Mouse (Mus musculus): ENCODE measurements around the gene Peli2.
A peak's percentile ranks its signal among the peaks of the same experiment; 100 is the strongest.

Peli2 gene

GRCm38 (mm10) chr14:48190946-48191345 lies 70.3 kb downstream of the Peli2 start:
- ATAC-seq (ENCODE audit: low TSS enrichment), result no peak

- ATAC-seq (ENCODE audit: low TSS enrichment), result no peak
These were observed 71.3 kb downstream of the Peli2 start for GRCm38 (mm10) chr14:48191925-48192324.

- no peak for ATAC-seq (ENCODE audit: low TSS enrichment)
These were observed 76.2 kb downstream of the Peli2 start for GRCm38 (mm10) chr14:48196804-48197203.

- no peak for ATAC-seq (ENCODE audit: low TSS enrichment)
These were observed 76.7 kb downstream of the Peli2 start for GRCm38 (mm10) chr14:48197287-48197686.

- ATAC-seq (ENCODE audit: low TSS enrichment), result no peak
These were observed 77.7 kb downstream of the Peli2 start for GRCm38 (mm10) chr14:48198190-48198954.

- no peak for ATAC-seq (ENCODE audit: low TSS enrichment)
These were observed 78.3 kb downstream of the Peli2 start for GRCm38 (mm10) chr14:48198957-48199356.

GRCm38 (mm10) chr14:48199506-48199905 lies 78.9 kb downstream of the Peli2 start:
- ATAC-seq (ENCODE audit: low TSS enrichment), result 0 out of 2 replicates have a peak, but pooled peaks have one; percentile 5

- no peak for ATAC-seq (ENCODE audit: low TSS enrichment)
These were observed 79.7 kb downstream of the Peli2 start for GRCm38 (mm10) chr14:48200291-48200690.

- ATAC-seq (ENCODE audit: low TSS enrichment), result no peak
These were observed 80.2 kb downstream of the Peli2 start for GRCm38 (mm10) chr14:48200788-48201187.

- ATAC-seq (ENCODE audit: low TSS enrichment), result no peak
These were observed 80.8 kb downstream of the Peli2 start for GRCm38 (mm10) chr14:48201403-48201802.

- no peak for ATAC-seq (ENCODE audit: low TSS enrichment)
These were observed 81.7 kb downstream of the Peli2 start for GRCm38 (mm10) chr14:48202096-48203036.

GRCm38 (mm10) chr14:48205044-48205443 lies 84.4 kb downstream of the Peli2 start:
- no peak for ATAC-seq (ENCODE audit: low TSS enrichment)

- no peak for ATAC-seq (ENCODE audit: low TSS enrichment)
These were observed 85.0 kb downstream of the Peli2 start for GRCm38 (mm10) chr14:48205635-48206034.

GRCm38 (mm10) chr14:48207119-48207518 lies 86.5 kb downstream of the Peli2 start:
- peak; percentile 87 for ATAC-seq (ENCODE audit: low TSS enrichment)

- ATAC-seq (ENCODE audit: low TSS enrichment), result peak; percentile 56
These were observed 87.4 kb downstream of the Peli2 start for GRCm38 (mm10) chr14:48207746-48208640.

GRCm38 (mm10) chr14:48209436-48209835 lies 88.8 kb downstream of the Peli2 start:
- no peak for ATAC-seq (ENCODE audit: low TSS enrichment)

GRCm38 (mm10) chr14:48210089-48210488 lies 89.5 kb downstream of the Peli2 start:
- no peak for ATAC-seq (ENCODE audit: low TSS enrichment)

GRCm38 (mm10) chr14:48211526-48211925 lies 90.9 kb downstream of the Peli2 start:
- ATAC-seq (ENCODE audit: low TSS enrichment), result no peak

GRCm38 (mm10) chr14:48212839-48213238 lies 92.2 kb downstream of the Peli2 start:
- ATAC-seq (ENCODE audit: low TSS enrichment), result peak; percentile 69

- ATAC-seq (ENCODE audit: low TSS enrichment), result peak; percentile 21; the same call in 1 of the 2 replicates
These were observed 93.0 kb downstream of the Peli2 start for GRCm38 (mm10) chr14:48213593-48213992.

GRCm38 (mm10) chr14:48222051-48222450 lies 101.4 kb downstream of the Peli2 start:
- ATAC-seq (ENCODE audit: low TSS enrichment), result no peak

- no peak for ATAC-seq (ENCODE audit: low TSS enrichment)
These were observed 102.1 kb downstream of the Peli2 start for GRCm38 (mm10) chr14:48222684-48223083.
